Mouse (Mus musculus): ENCODE data around the gene Gm572.

The Gm572 gene

DNA sequence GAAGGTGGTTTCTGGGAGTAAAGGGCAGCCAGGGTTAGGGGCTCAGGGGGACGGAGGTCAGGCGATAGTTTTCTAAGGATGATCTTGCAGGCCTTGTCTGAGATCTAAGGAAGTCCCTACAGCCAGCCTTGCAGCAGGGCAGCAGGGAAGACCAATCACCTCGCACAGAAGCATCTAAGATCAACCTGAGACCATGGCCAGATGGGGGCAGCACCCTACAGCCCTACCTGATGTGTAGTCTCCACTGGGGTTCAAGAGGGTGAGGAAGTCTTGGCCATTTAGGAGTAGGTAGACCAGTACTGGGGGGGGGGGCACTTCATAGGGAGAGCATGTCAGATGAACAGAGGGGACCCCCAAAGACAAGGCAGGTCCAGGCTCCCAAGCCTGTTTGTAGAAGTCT is 72.3 kb downstream of the Gm572 start:
- DNase-seq (ENCODE audit: low read depth, low spot score) = no peak
